Mouse (Mus musculus) neural tube, embryonic 12.5 days (tissue): ENCODE data around the gene Noa1. TPM values are rescaled to one million over a fixed set of nuclear protein-coding genes. Genes with fewer than 3 reads are reported as not detected.
A peak's percentile ranks its signal among the peaks of the same experiment; 100 is the strongest.

Experiments
- ATAC-seq: fragments of 200-750 bp; cut with Nextera tagmentation; 2 replicates; pipeline ENCODE4 v1.8.0; 2017; ENCODE audit warnings: low read depth, mild to moderate bottlenecking, moderate TSS enrichment, moderate library complexity; ENCODE audit not compliant: low FRiP score
- H3K27ac ChIP-seq: fragments of 300-500 bp; sonication (generic); 2 replicates; pipeline ENCODE4 v1.5.1; 2016
- H3K27me3 ChIP-seq: fragments of 300-500 bp; sonication (generic); replicated peaks from 2 replicates; pipeline ENCODE4 v1.6.1; 2016; ENCODE audit warnings: mild to moderate bottlenecking
- H3K36me3 ChIP-seq: fragments of 300-500 bp; sonication (generic); 2 replicates; pipeline ENCODE4 v1.6.1; 2016; ENCODE audit warnings: mild to moderate bottlenecking
- H3K4me1 ChIP-seq: fragments of 300-500 bp; sonication (generic); 2 replicates; pipeline ENCODE4 v1.6.1; 2016
- H3K4me2 ChIP-seq: fragments of 300-500 bp; sonication (generic); replicated peaks from 2 replicates; pipeline ENCODE4 v1.6.1; 2016; ENCODE audit warnings: mild to moderate bottlenecking
- H3K4me3 ChIP-seq: fragments of 300-500 bp; sonication (generic); 2 replicates; pipeline ENCODE4 v1.5.1; 2016
- H3K9ac ChIP-seq: fragments of 300-500 bp; sonication (generic); 2 replicates; pipeline ENCODE4 v1.6.1; 2016; ENCODE audit warnings: mild to moderate bottlenecking
- H3K9me3 ChIP-seq: fragments of 300-500 bp; sonication (generic); 2 replicates; pipeline ENCODE4 v1.6.1; 2016; ENCODE audit warnings: mild to moderate bottlenecking
- WGBS: fragments of 180-500 bp; shearing (Covaris S2); methylation state at CpG from one replicate; pipeline ENCODE4 v1.1.7; 2016; 5-methylcytosine and 5-hydroxymethylcytosine counted together
- microRNA-seq: library from miRNA; unstranded; fragments of <30 nt; microRNA quantifications from one replicate; pipeline ENCODE4, GENCODE M21; 2017
- polyA plus RNA-seq: library from polyadenylated mRNA; unstranded; fragments of >200 nt; fragmentation: Nextera tagmentation; extraction: Ambion mirVana; gene quantifications from 2 replicates; pipeline ENCODE4 v1.2.1, GENCODE M21; 2016

Noa1 gene
- polyA plus RNA-seq, 1 experiment from 2014 or later: 38.6 TPM

- Histone ChIP-seq H3K4me3 (no peak overlapping the region), H3K27ac (no peak overlapping the region), H3K9me3 (no peaks in the 10 kb centered on the region), H3K4me1 (peaks cover 8% of the 10 kb centered on the region), H3K36me3 (no peaks in the 10 kb centered on the region), H3K9ac (no peak overlapping the region), H3K4me2 (peak overlapping the region; percentile 48), H3K27me3 (no peaks in the 10 kb centered on the region)
- ATAC-seq: no peak
- 43% methylated on average over 7 of the region's 7 CpGs for WGBS
Measured at GRCm38 (mm10) chr5:77245463-77245786, 64.5 kb downstream of the Noa1 start.

GRCm38 (mm10) chr5:77244331-77244987, 65.4 kb downstream of the Noa1 start:
- no peak for ATAC-seq
- no peaks in the 10 kb centered on the region for H3K36me3 ChIP-seq
- H3K27me3 ChIP-seq: no peaks in the 10 kb centered on the region
- WGBS: 40% methylated on average over 8 of the region's 8 CpGs
- H3K4me1 ChIP-seq: peaks cover 8% of the 10 kb centered on the region
- no peak overlapping the region for H3K27ac ChIP-seq
- no peak overlapping the region for H3K4me3 ChIP-seq
- H3K4me2 ChIP-seq: no peak overlapping the region
- H3K9ac ChIP-seq: no peak overlapping the region
- no peaks in the 10 kb centered on the region for H3K9me3 ChIP-seq

Small RNA genes within 50 kb of the gene (microRNA-seq; reads per million reads assigned to microRNA genes)
- gene Mir5098: not detected

Other genes starting within 250 kb of the Noa1 start
- gene Hopx, start 195.0 kb downstream of the Noa1 start, polyA plus RNA-seq: 3.6 and 3.8 TPM in 2 replicates
- gene Spink2, start 98.6 kb downstream of the Noa1 start, polyA plus RNA-seq: 3.0 and 4.1 TPM in 2 replicates
- 18.9 and 20.6 TPM in 2 replicates for gene Rest, start 44.6 kb downstream of the Noa1 start, polyA plus RNA-seq
- 83.5 and 89.9 TPM in 2 replicates for gene Polr2b, start 63 bp upstream of the Noa1 start, polyA plus RNA-seq
- 38.5 and 41.7 TPM in 2 replicates for gene Igfbp7, start 98.0 kb upstream of the Noa1 start, polyA plus RNA-seq